Mouse (Mus musculus): ENCODE data around the gene Mfsd13b. TPM values are rescaled to one million over a fixed set of nuclear protein-coding genes. Genes with fewer than 3 reads are reported as not detected.
"Not testable (repeated sequence)": the region's sequence is repeated elsewhere in the genome, so short reads cannot be mapped to it uniquely, and the experiment has no call there.

Mfsd13b gene
- polyA plus RNA-seq, 1 experiment, result not detected

DNA sequence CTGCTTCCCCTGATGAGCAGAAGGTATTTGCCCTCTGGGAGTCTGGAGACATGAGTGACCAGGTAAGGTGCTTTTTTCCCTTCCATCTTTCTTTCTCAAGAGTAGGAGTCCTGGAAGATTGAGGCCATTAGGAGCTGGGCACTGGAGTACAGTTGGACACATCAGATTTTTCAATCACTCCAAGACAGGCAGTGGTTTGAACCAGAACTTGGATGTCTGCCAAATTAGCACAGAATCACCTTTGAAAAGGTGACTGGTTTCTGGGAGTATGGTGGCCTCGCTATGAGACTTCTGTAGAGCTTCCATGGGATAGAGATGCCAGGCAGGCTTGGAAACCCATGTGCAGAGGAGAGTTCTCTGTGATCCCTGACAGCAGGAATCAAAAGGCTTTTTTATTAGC, 39.8 kb upstream of the Mfsd13b start:
- Histone ChIP-seq H3K4me1 (ENCODE audit: control insufficient read depth, insufficient read depth, low read length) (no peaks in the 10 kb centered on the region), H3K4me3 (replicated peaks; ENCODE audit: control insufficient read depth, low read depth, low read length) (no peak overlapping the region), H3K27ac (ENCODE audit: control insufficient read depth, insufficient read depth, low read depth, low read length, poor library complexity) (no peak overlapping the region)
- TF ChIP-seq POLR2A (IDR thresholded peaks at IDR 0.05; ENCODE audit: borderline replicate concordance, control insufficient read depth, low read depth, low read length), result no peak
- no peak for TF ChIP-seq CTCF (IDR thresholded peaks at IDR 0.05; ENCODE audit: control insufficient read depth, insufficient read depth, low read length)
- 95% methylated on average over 1 of the region's 1 CpGs for WGBS

DNA sequence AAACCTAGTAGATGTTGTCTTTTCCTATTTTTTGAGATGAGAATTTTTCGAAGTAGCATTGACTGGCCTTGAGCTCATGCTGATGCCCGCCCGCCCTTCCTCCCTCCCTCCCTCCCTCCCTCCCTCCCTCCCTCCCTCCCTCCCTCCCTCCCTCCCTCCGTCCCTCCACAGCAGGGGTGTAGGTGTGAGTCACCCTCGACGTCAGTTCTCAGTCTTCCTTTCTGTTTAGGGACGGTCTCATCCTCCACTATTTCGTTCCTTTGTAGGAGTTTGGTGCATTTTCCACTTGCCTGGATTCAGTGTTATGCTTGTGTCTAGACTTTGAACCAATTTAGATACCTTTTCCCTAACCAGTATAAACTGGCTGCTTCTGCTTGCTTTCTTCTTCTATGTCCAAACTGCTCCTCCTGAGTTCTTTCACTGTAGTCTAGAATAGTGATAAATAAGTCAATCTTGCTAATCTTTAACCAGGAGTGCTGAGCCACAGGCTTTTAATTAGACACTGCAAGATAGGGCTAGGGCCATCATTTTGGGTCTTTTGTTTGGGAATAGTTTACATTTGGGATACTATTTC, 38.3 kb upstream of the Mfsd13b start:
- H3K4me3 ChIP-seq (replicated peaks; ENCODE audit: control insufficient read depth, low read depth, low read length), result no peak overlapping the region
- no peak overlapping the region for H3K27ac ChIP-seq (ENCODE audit: control insufficient read depth, insufficient read depth, low read depth, low read length, poor library complexity)
- TF ChIP-seq POLR2A (IDR thresholded peaks at IDR 0.05; ENCODE audit: borderline replicate concordance, control insufficient read depth, low read depth, low read length) (no peak), CTCF (IDR thresholded peaks at IDR 0.05; ENCODE audit: control insufficient read depth, insufficient read depth, low read length) (no peak)
- no peaks in the 10 kb centered on the region for H3K4me1 ChIP-seq (ENCODE audit: control insufficient read depth, insufficient read depth, low read length)
- 66% methylated on average over 7 of the region's 8 CpGs for WGBS

DNA sequence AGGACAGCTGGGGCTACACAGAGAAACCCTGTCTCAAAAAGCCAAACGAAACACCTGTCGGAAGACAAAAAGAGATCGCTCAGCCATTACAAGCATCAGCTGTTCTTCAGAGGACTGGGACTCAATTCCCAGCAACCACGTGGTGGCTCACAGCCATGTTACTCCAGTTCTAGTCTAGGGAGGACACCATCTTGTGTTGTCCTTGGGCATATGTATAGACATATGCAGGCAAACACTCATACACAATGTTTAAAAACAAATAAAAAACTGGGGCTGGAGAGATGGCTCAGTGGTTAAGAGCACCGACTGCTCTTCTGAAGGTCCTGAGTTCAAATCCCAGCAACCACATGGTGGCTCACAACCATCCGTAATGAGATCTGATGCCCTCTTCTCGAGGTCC, 28.7 kb upstream of the Mfsd13b start:
- 87% methylated on average over 7 of the region's 7 CpGs for WGBS
- H3K27ac ChIP-seq (ENCODE audit: control insufficient read depth, insufficient read depth, low read depth, low read length, poor library complexity); H3K4me1 ChIP-seq (ENCODE audit: control insufficient read depth, insufficient read depth, low read length); H3K4me3 ChIP-seq (replicated peaks; ENCODE audit: control insufficient read depth, low read depth, low read length): not testable (repeated sequence)

GRCm38 (mm10) chr7:120960116-120960515, 22.2 kb upstream of the Mfsd13b start:
- 90% methylated on average over 2 of the region's 2 CpGs for WGBS
- H3K4me1 ChIP-seq (ENCODE audit: control insufficient read depth, insufficient read depth, low read length), result no peaks in the 10 kb centered on the region

DNA sequence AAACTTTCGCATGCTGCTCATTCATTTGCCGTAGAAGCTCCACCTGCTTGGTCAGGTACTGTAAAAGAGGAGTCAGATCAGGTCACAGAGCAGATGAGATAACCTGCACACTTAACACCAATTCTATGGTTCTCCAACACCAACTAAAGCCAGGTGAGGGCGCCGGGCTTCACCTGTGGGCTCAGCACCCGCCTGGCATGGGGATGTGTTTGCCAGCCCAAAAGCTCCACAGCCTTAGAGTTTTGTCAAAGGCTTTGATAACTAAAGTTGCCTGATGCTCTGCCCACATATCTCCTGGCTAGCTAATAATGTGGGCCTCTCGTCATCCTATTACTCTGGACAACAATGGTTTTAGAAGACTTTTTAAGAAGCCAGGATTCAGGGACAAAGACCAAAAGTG, 21.7 kb upstream of the Mfsd13b start:
- Histone ChIP-seq H3K27ac (ENCODE audit: control insufficient read depth, insufficient read depth, low read depth, low read length, poor library complexity) (no peak overlapping the region), H3K4me1 (ENCODE audit: control insufficient read depth, insufficient read depth, low read length) (no peaks in the 10 kb centered on the region), H3K4me3 (replicated peaks; ENCODE audit: control insufficient read depth, low read depth, low read length) (no peak overlapping the region)
- TF ChIP-seq CTCF (IDR thresholded peaks at IDR 0.05; ENCODE audit: control insufficient read depth, insufficient read depth, low read length) (no peak), POLR2A (IDR thresholded peaks at IDR 0.05; ENCODE audit: borderline replicate concordance, control insufficient read depth, low read depth, low read length) (no peak)
- 84% methylated on average over 6 of the region's 6 CpGs for WGBS

More at GRCm38 (mm10) chr7:120960116-120960515, 22.2 kb upstream of the Mfsd13b start:
- Histone ChIP-seq H3K27ac (ENCODE audit: control insufficient read depth, insufficient read depth, low read depth, low read length, poor library complexity) (no peak overlapping the region), H3K4me3 (replicated peaks; ENCODE audit: control insufficient read depth, low read depth, low read length) (no peak overlapping the region)
- TF ChIP-seq POLR2A (IDR thresholded peaks at IDR 0.05; ENCODE audit: borderline replicate concordance, control insufficient read depth, low read depth, low read length), result no peak
- TF ChIP-seq CTCF (IDR thresholded peaks at IDR 0.05; ENCODE audit: control insufficient read depth, insufficient read depth, low read length), result no peak

- no peak for TF ChIP-seq CTCF (IDR thresholded peaks at IDR 0.05; ENCODE audit: control insufficient read depth, insufficient read depth, low read length)
- TF ChIP-seq POLR2A (IDR thresholded peaks at IDR 0.05; ENCODE audit: borderline replicate concordance, control insufficient read depth, low read depth, low read length), result no peak
- 78% methylated on average over 3 of the region's 3 CpGs for WGBS
- Histone ChIP-seq H3K27ac (ENCODE audit: control insufficient read depth, insufficient read depth, low read depth, low read length, poor library complexity) (no peak overlapping the region), H3K4me3 (replicated peaks; ENCODE audit: control insufficient read depth, low read depth, low read length) (no peak overlapping the region), H3K4me1 (ENCODE audit: control insufficient read depth, insufficient read depth, low read length) (no peaks in the 10 kb centered on the region)
These were observed 20.4 kb upstream of the Mfsd13b start for GRCm38 (mm10) chr7:120961893-120962292.

GRCm38 (mm10) chr7:120963126-120963525, 19.2 kb upstream of the Mfsd13b start:
- no peak overlapping the region for H3K27ac ChIP-seq (ENCODE audit: control insufficient read depth, insufficient read depth, low read depth, low read length, poor library complexity)
- 67% methylated on average over 5 of the region's 5 CpGs for WGBS
- H3K4me1 ChIP-seq (ENCODE audit: control insufficient read depth, insufficient read depth, low read length), result no peaks in the 10 kb centered on the region
- H3K4me3 ChIP-seq (replicated peaks; ENCODE audit: control insufficient read depth, low read depth, low read length), result no peak overlapping the region
- TF ChIP-seq POLR2A (IDR thresholded peaks at IDR 0.05; ENCODE audit: borderline replicate concordance, control insufficient read depth, low read depth, low read length), result no peak

DNA sequence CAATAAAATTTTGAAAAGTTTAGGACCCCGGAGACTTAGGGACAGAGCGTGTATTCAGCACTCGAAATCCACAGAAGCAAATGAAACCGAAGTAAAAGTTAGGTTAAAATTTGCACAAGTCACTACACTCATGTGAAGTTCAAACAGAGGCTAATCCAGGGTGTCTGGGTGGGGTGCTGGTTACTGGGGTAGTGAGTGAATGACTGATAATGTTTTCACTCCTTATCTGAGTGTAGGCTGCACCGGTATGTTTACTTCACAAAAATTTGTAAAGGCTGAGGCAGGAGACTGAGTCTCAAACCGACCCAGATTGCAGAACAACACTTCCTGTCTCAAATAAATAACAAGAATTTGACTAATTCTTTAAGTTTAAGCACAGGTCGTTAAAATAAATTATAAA, 13.1 kb upstream of the Mfsd13b start:
- H3K4me1 ChIP-seq (ENCODE audit: control insufficient read depth, insufficient read depth, low read length), result no peaks in the 10 kb centered on the region; the same call in 1 of the 2 replicates
- WGBS, result 56% methylated on average over 7 of the region's 7 CpGs
- H3K27ac ChIP-seq (ENCODE audit: control insufficient read depth, insufficient read depth, low read depth, low read length, poor library complexity), result no peak overlapping the region
- no peak overlapping the region for H3K4me3 ChIP-seq (replicated peaks; ENCODE audit: control insufficient read depth, low read depth, low read length)
- TF ChIP-seq CTCF (IDR thresholded peaks at IDR 0.05; ENCODE audit: control insufficient read depth, insufficient read depth, low read length) (no peak), POLR2A (IDR thresholded peaks at IDR 0.05; ENCODE audit: borderline replicate concordance, control insufficient read depth, low read depth, low read length) (no peak)

GRCm38 (mm10) chr7:120970112-120970511, 12.2 kb upstream of the Mfsd13b start:
- Histone ChIP-seq H3K4me3 (replicated peaks; ENCODE audit: control insufficient read depth, low read depth, low read length) (no peak overlapping the region), H3K27ac (ENCODE audit: control insufficient read depth, insufficient read depth, low read depth, low read length, poor library complexity) (no peak overlapping the region), H3K4me1 (ENCODE audit: control insufficient read depth, insufficient read depth, low read length) (no peaks in the 10 kb centered on the region; the same call in 1 of the 2 replicates)
- 82% methylated on average over 5 of the region's 5 CpGs for WGBS
- TF ChIP-seq CTCF (IDR thresholded peaks at IDR 0.05; ENCODE audit: control insufficient read depth, insufficient read depth, low read length) (no peak), POLR2A (IDR thresholded peaks at IDR 0.05; ENCODE audit: borderline replicate concordance, control insufficient read depth, low read depth, low read length) (no peak)

DNA sequence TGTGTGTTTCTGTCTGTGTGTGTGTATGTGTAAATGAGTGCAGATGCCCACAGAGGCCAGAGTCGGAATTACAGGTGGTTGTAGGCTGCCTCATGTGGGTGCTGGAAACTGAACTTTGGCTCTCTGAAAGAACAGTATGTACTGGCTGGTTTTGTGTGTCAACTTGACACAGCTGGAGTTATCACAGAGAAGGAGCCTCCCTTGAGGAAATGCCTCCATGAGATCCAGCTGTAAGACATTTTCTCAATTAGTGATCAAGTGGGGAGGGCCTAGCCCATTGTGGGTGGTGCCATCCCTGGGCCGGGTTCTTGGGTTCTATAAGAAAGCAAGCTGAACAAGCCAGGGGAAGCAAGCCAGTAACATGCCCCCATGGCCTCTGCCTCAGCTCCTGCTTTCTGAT, 9.8 kb upstream of the Mfsd13b start:
- WGBS, result 81% methylated on average over 2 of the region's 2 CpGs
- H3K4me3 ChIP-seq (replicated peaks; ENCODE audit: control insufficient read depth, low read depth, low read length); H3K4me1 ChIP-seq (ENCODE audit: control insufficient read depth, insufficient read depth, low read length); H3K27ac ChIP-seq (ENCODE audit: control insufficient read depth, insufficient read depth, low read depth, low read length, poor library complexity): not testable (repeated sequence)

Data from bone marrow, adult 2 months (tissue).